Mouse (Mus musculus): Measurements from ENCODE around the gene Vapa. TPM values are rescaled to one million over a fixed set of nuclear protein-coding genes. Genes with fewer than 3 reads are reported as not detected.

Gene Vapa
- total and polyA plus RNA-seq, 3 experiments, result 51.4 to 158 (median 151) TPM

Other genes with a start within 250 kb of the Vapa start
- not detected in 2 replicates for gene Tmem232, start 72.8 kb downstream of the Vapa start, total RNA-seq (2012; rRNA removed)
- not detected in 2 replicates for gene Tmem232, start 72.8 kb downstream of the Vapa start, total RNA-seq (2014; rRNA removed)
- 0.16 TPM in 1 of 2 replicates, not detected in the other for gene Tmem232, start 72.8 kb downstream of the Vapa start, polyA plus RNA-seq (2012; ENCODE audit: insufficient read length, low read depth)
- not detected in 2 replicates for gene Txndc2, start 28.6 kb upstream of the Vapa start, total RNA-seq (2012; rRNA removed)
- not detected in 2 replicates for gene Txndc2, start 28.6 kb upstream of the Vapa start, total RNA-seq (2014; rRNA removed)
- gene Txndc2, start 28.6 kb upstream of the Vapa start, polyA plus RNA-seq (2012; ENCODE audit: insufficient read length, low read depth), result not detected in 2 replicates
- 2.8 and 3.2 TPM in 2 replicates for gene Rab31, start 159.2 kb upstream of the Vapa start, total RNA-seq (2012; rRNA removed)
- gene Rab31, start 159.2 kb upstream of the Vapa start, total RNA-seq (2014; rRNA removed), result 0.82 and 1.2 TPM in 2 replicates
- 0.48 and 0.79 TPM in 2 replicates for gene Rab31, start 159.2 kb upstream of the Vapa start, polyA plus RNA-seq (2012; ENCODE audit: insufficient read length, low read depth)
- gene Ppp4r1, start 169.0 kb upstream of the Vapa start, total RNA-seq (2012; rRNA removed), result 11.2 and 13.6 TPM in 2 replicates
- gene Ppp4r1, start 169.0 kb upstream of the Vapa start, total RNA-seq (2014; rRNA removed), result 12.9 and 13.0 TPM in 2 replicates
- 17.1 and 21.7 TPM in 2 replicates for gene Ppp4r1, start 169.0 kb upstream of the Vapa start, polyA plus RNA-seq (2012; ENCODE audit: insufficient read length, low read depth)

Data from CH12.LX (cell line).